Mouse (Mus musculus) right cerebral cortex, postnatal 10 days (tissue): ENCODE measurements at regions not wholly inside any gene's neighbourhood (a gene's known extent, or its start where the extent isn't known, plus 50 kb on each side); places are given as distances from the start of the nearest gene placed in this dataset.

ENCODE experiments used
- DNase-seq, 2 experiments: peaks; one replicate each; pipeline ENCODE4 v3.0.0; 2021; ENCODE audit warnings: low spot score in 2 of 2

- no peak for DNase-seq
Observed at GRCm38 (mm10) chr17:9995321-9995720, 324.3 kb downstream of the Qk start.

- no peak for DNase-seq
Observed at GRCm38 (mm10) chr17:9990744-9991143, 321.2 kb upstream of the Pabpc6 start.

GRCm38 (mm10) chr17:9981273-9981672, 311.8 kb upstream of the Pabpc6 start:
- DNase-seq = no peak

GRCm38 (mm10) chr17:9976866-9977421, 307.4 kb upstream of the Pabpc6 start:
- no peak for DNase-seq

GRCm38 (mm10) chr17:9975995-9976394, 306.5 kb upstream of the Pabpc6 start:
- peak in 1 of 2 experiments; percentile 29 for DNase-seq

GRCm38 (mm10) chr17:9975153-9975552, 305.6 kb upstream of the Pabpc6 start:
- DNase-seq = no peak

- DNase-seq = no peak
Observed at GRCm38 (mm10) chr17:9967988-9968387, 298.5 kb upstream of the Pabpc6 start.

GRCm38 (mm10) chr17:9962893-9963436, 293.4 kb upstream of the Pabpc6 start:
- DNase-seq = no peak

- no peak for DNase-seq
Observed at GRCm38 (mm10) chr17:9948985-9949667, 279.6 kb upstream of the Pabpc6 start.

GRCm38 (mm10) chr17:9947609-9948008, 278.1 kb upstream of the Pabpc6 start:
- no peak for DNase-seq

GRCm38 (mm10) chr17:9944513-9944912, 275.0 kb upstream of the Pabpc6 start:
- no peak for DNase-seq

- DNase-seq = no peak
Observed at GRCm38 (mm10) chr17:9942171-9942570, 272.7 kb upstream of the Pabpc6 start.

- DNase-seq = no peak
Observed at GRCm38 (mm10) chr17:9939576-9939975, 270.1 kb upstream of the Pabpc6 start.

- DNase-seq = no peak
Observed at GRCm38 (mm10) chr17:9938426-9938825, 268.9 kb upstream of the Pabpc6 start.

GRCm38 (mm10) chr17:9937211-9937610, 267.7 kb upstream of the Pabpc6 start:
- DNase-seq = no peak

GRCm38 (mm10) chr17:9932186-9932585, 262.7 kb upstream of the Pabpc6 start:
- no peak for DNase-seq

GRCm38 (mm10) chr17:9931526-9931925, 262.0 kb upstream of the Pabpc6 start:
- DNase-seq = no peak

GRCm38 (mm10) chr17:9929448-9930088, 260.1 kb upstream of the Pabpc6 start:
- DNase-seq = no peak

- DNase-seq = no peak
Observed at GRCm38 (mm10) chr17:9927724-9928123, 258.2 kb upstream of the Pabpc6 start.

- DNase-seq = no peak
Observed at GRCm38 (mm10) chr17:9926308-9926707, 256.8 kb upstream of the Pabpc6 start.

GRCm38 (mm10) chr17:9921326-9921725, 251.8 kb upstream of the Pabpc6 start:
- DNase-seq = no peak

- no peak for DNase-seq
Observed at GRCm38 (mm10) chr17:9917031-9917430, 247.5 kb upstream of the Pabpc6 start.

GRCm38 (mm10) chr17:9910856-9911255, 241.3 kb upstream of the Pabpc6 start:
- no peak for DNase-seq
